Mouse (Mus musculus): ENCODE data around the gene Lce3f. TPM values are rescaled to one million over a fixed set of nuclear protein-coding genes. Genes with fewer than 3 reads are reported as not detected.

The Lce3f gene
- not detected in 2 replicates for polyA plus RNA-seq (2015; fragmentation: Nextera tagmentation; extraction: Ambion mirVana)

GRCm38 (mm10) chr3:92991926-92992325, at the start of gene Lce3f:
TSS of gene Lce3f (plus strand) at chr3:92992226.
- Histone ChIP-seq H3K4me3 (no peak within 1 kb of the TSS), H3K4me1 (replicated peaks) (no peaks in the 10 kb centered on the region), H3K27me3 (no peaks in the 10 kb centered on the region), H3K36me3 (no peaks in the 10 kb centered on the region), H3K4me2 (no peak within 1 kb of the TSS), H3K9me3 (no peaks in the 10 kb centered on the region), H3K9ac (no peak within 1 kb of the TSS), H3K27ac (no peak within 1 kb of the TSS)
- no peak for ATAC-seq (ENCODE audit: low FRiP score)

GRCm38 (mm10) chr3:92944186-92944585, 47.8 kb upstream of the Lce3f start, which contains the start of gene Lce3c:
TSS of gene Lce3c (plus strand) at chr3:92944486.
- H3K27ac ChIP-seq: no peak within 1 kb of the TSS
- no peak within 1 kb of the TSS for H3K9ac ChIP-seq
- no peak for ATAC-seq (ENCODE audit: low FRiP score)
- H3K4me2 ChIP-seq: no peak within 1 kb of the TSS
- no peak within 1 kb of the TSS for H3K4me3 ChIP-seq
- no peaks in the 10 kb centered on the region for H3K27me3 ChIP-seq
- no peaks in the 10 kb centered on the region for H3K4me1 ChIP-seq (replicated peaks)
- H3K9me3 ChIP-seq: no peaks in the 10 kb centered on the region
- WGBS: 97% methylated on average over 1 of the region's 1 CpGs
- H3K36me3 ChIP-seq: no peaks in the 10 kb centered on the region

- no peaks in the 10 kb centered on the region for H3K4me1 ChIP-seq (replicated peaks)
- H3K27me3 ChIP-seq: no peaks in the 10 kb centered on the region
- no peak within 1 kb of the TSS for H3K4me3 ChIP-seq
- no peak within 1 kb of the TSS for H3K4me2 ChIP-seq
- no peaks in the 10 kb centered on the region for H3K9me3 ChIP-seq
- H3K9ac ChIP-seq: no peak within 1 kb of the TSS
- WGBS: 97% methylated on average over 1 of the region's 1 CpGs
- H3K27ac ChIP-seq: no peak within 1 kb of the TSS
- H3K36me3 ChIP-seq: no peaks in the 10 kb centered on the region
- no peak for ATAC-seq (ENCODE audit: low FRiP score)
Observed at GRCm38 (mm10) chr3:92957090-92957489, 34.9 kb upstream of the Lce3f start, which contains the start of gene Lce3d. TSS of gene Lce3d (plus strand) at chr3:92957390.

GRCm38 (mm10) chr3:92966761-92967160, 25.3 kb upstream of the Lce3f start, which contains the start of gene Lce3e:
TSS of gene Lce3e (plus strand) at chr3:92967061.
- Histone ChIP-seq H3K9me3 (no peaks in the 10 kb centered on the region), H3K4me2 (no peak within 1 kb of the TSS), H3K27me3 (no peaks in the 10 kb centered on the region), H3K4me1 (replicated peaks) (no peaks in the 10 kb centered on the region), H3K4me3 (no peak within 1 kb of the TSS), H3K9ac (no peak within 1 kb of the TSS), H3K27ac (no peak within 1 kb of the TSS), H3K36me3 (no peaks in the 10 kb centered on the region)
- no peak for ATAC-seq (ENCODE audit: low FRiP score)
- 90% methylated on average over 2 of the region's 2 CpGs for WGBS

GRCm38 (mm10) chr3:92978484-92978883, 13.5 kb upstream of the Lce3f start:
- Histone ChIP-seq H3K9me3 (no peaks in the 10 kb centered on the region), H3K9ac (no peak overlapping the region), H3K27me3 (no peaks in the 10 kb centered on the region), H3K4me3 (no peak overlapping the region), H3K4me1 (replicated peaks) (no peaks in the 10 kb centered on the region), H3K27ac (no peak overlapping the region), H3K4me2 (no peak overlapping the region), H3K36me3 (no peaks in the 10 kb centered on the region)
- ATAC-seq (ENCODE audit: low FRiP score): no peak
- 85% methylated on average over 2 of the region's 2 CpGs for WGBS

- Histone ChIP-seq H3K27ac (no peak overlapping the region), H3K36me3 (no peaks in the 10 kb centered on the region), H3K4me1 (replicated peaks) (0 out of 2 replicates have a peak, but pooled peaks cover 3% of the 10 kb centered on the region), H3K4me2 (no peak overlapping the region), H3K9ac (no peak overlapping the region), H3K27me3 (no peaks in the 10 kb centered on the region), H3K4me3 (no peak overlapping the region), H3K9me3 (no peaks in the 10 kb centered on the region)
- 5% methylated on average over 7 of the region's 7 CpGs for WGBS
- ATAC-seq (ENCODE audit: low FRiP score): peak; percentile 94
Observed at GRCm38 (mm10) chr3:92998691-92999090, 6.7 kb downstream of the Lce3f start.

- 88% methylated on average over 3 of the region's 3 CpGs for WGBS
- Histone ChIP-seq H3K4me2 (no peak overlapping the region), H3K9ac (no peak overlapping the region), H3K9me3 (no peaks in the 10 kb centered on the region), H3K27ac (no peak overlapping the region), H3K4me1 (replicated peaks) (0 out of 2 replicates have a peak, but pooled peaks cover 3% of the 10 kb centered on the region), H3K27me3 (no peaks in the 10 kb centered on the region), H3K4me3 (no peak overlapping the region), H3K36me3 (no peaks in the 10 kb centered on the region)
- ATAC-seq (ENCODE audit: low FRiP score): no peak
Observed at GRCm38 (mm10) chr3:93000621-93001020, 8.6 kb downstream of the Lce3f start.

GRCm38 (mm10) chr3:93002843-93003242, 10.8 kb downstream of the Lce3f start:
- Histone ChIP-seq H3K36me3 (no peaks in the 10 kb centered on the region), H3K4me2 (no peak overlapping the region), H3K27ac (no peak overlapping the region), H3K27me3 (no peaks in the 10 kb centered on the region), H3K9ac (no peak overlapping the region), H3K4me1 (replicated peaks) (0 out of 2 replicates have a peak, but pooled peaks cover 3% of the 10 kb centered on the region), H3K4me3 (no peak overlapping the region), H3K9me3 (no peaks in the 10 kb centered on the region)
- ATAC-seq (ENCODE audit: low FRiP score): 0 out of 2 replicates have a peak, but pooled peaks have one; percentile 34
- WGBS: 59% methylated on average over 4 of the region's 4 CpGs

GRCm38 (mm10) chr3:93014378-93014801, 22.4 kb downstream of the Lce3f start:
- peak overlapping the region; percentile 88 for H3K4me2 ChIP-seq
- peaks cover 6% of the 10 kb centered on the region for H3K4me1 ChIP-seq (replicated peaks)
- H3K27ac ChIP-seq: peak overlapping the region; percentile 60
- H3K36me3 ChIP-seq: no peaks in the 10 kb centered on the region
- peak overlapping the region; percentile 53 for H3K4me3 ChIP-seq
- WGBS: under 1% methylated on average over 24 of the region's 24 CpGs
- peak; percentile 88 for ATAC-seq (ENCODE audit: low FRiP score)
- H3K27me3 ChIP-seq: no peaks in the 10 kb centered on the region
- no peaks in the 10 kb centered on the region for H3K9me3 ChIP-seq
- peak overlapping the region; percentile 72 for H3K9ac ChIP-seq

- Histone ChIP-seq H3K4me3 (peak overlapping the region; percentile 53), H3K27me3 (no peaks in the 10 kb centered on the region), H3K4me2 (peak overlapping the region; percentile 88), H3K36me3 (no peaks in the 10 kb centered on the region), H3K9ac (peak overlapping the region; percentile 72), H3K9me3 (no peaks in the 10 kb centered on the region), H3K27ac (no peak overlapping the region), H3K4me1 (replicated peaks) (peaks cover 6% of the 10 kb centered on the region)
- WGBS: 29% methylated on average over 5 of the region's 5 CpGs
- ATAC-seq (ENCODE audit: low FRiP score): no peak
Observed at GRCm38 (mm10) chr3:93014871-93015270, 22.8 kb downstream of the Lce3f start.

GRCm38 (mm10) chr3:93015460-93016104, 23.6 kb downstream of the Lce3f start, which contains the start of gene Crct1:
TSS of gene Crct1 (minus strand) at chr3:93015687.
- Histone ChIP-seq H3K9me3 (no peaks in the 10 kb centered on the region), H3K4me2 (peak within 1 kb of the TSS; percentile 88), H3K9ac (peak within 1 kb of the TSS; percentile 72), H3K4me3 (peak within 1 kb of the TSS; percentile 53), H3K36me3 (no peaks in the 10 kb centered on the region), H3K27me3 (no peaks in the 10 kb centered on the region), H3K4me1 (replicated peaks) (peaks cover 6% of the 10 kb centered on the region), H3K27ac (peak within 1 kb of the TSS; percentile 60)
- peak; percentile 33; the same call in 1 of the 2 replicates for ATAC-seq (ENCODE audit: low FRiP score)
- WGBS: 32% methylated on average over 4 of the region's 4 CpGs

GRCm38 (mm10) chr3:93018960-93019359, 26.9 kb downstream of the Lce3f start, which contains the start of gene Lce1m:
TSS of gene Lce1m (minus strand) at chr3:93019060.
- H3K36me3 ChIP-seq: no peaks in the 10 kb centered on the region
- ATAC-seq (ENCODE audit: low FRiP score): no peak
- H3K9me3 ChIP-seq: no peaks in the 10 kb centered on the region
- H3K27ac ChIP-seq: no peak within 1 kb of the TSS
- H3K4me2 ChIP-seq: no peak within 1 kb of the TSS
- no peak within 1 kb of the TSS for H3K9ac ChIP-seq
- H3K27me3 ChIP-seq: no peaks in the 10 kb centered on the region
- H3K4me3 ChIP-seq: no peak within 1 kb of the TSS
- 99% methylated on average over 2 of the region's 2 CpGs for WGBS
- H3K4me1 ChIP-seq (replicated peaks): peaks cover 6% of the 10 kb centered on the region

GRCm38 (mm10) chr3:93021171-93021570, 29.1 kb downstream of the Lce3f start:
- Histone ChIP-seq H3K4me2 (no peak overlapping the region), H3K27me3 (no peaks in the 10 kb centered on the region), H3K27ac (no peak overlapping the region), H3K9ac (no peak overlapping the region), H3K36me3 (no peaks in the 10 kb centered on the region), H3K4me1 (replicated peaks) (no peaks in the 10 kb centered on the region), H3K9me3 (no peaks in the 10 kb centered on the region), H3K4me3 (no peak overlapping the region)
- ATAC-seq (ENCODE audit: low FRiP score): no peak
- WGBS: 91% methylated on average over 1 of the region's 1 CpGs
